In genomic region chr16:35139416-35139815, GRCm38 (mm10) we compare ENCODE assay signal across 20 mouse cellular contexts. TPM values are rescaled to one million over a fixed set of nuclear protein-coding genes. Genes with fewer than 3 reads are reported as not detected.
DNase-seq lines count a peak whose midpoint lies in the region; ATAC-seq and TF ChIP-seq lines count a peak whose summit lies in the region.
"Had no signal": no experiment of that assay in that cellular context is flagged by ENCODE, and none has a peak within 500 bp of the region (broad histone marks: within the 10 kb centered on the region; RNA-seq: fewer than 3 reads in every experiment).

No protein-coding gene starts in this region.

- no peak overlapping the region for H3K27ac ChIP-seq in gastrocnemius, adult 2 months
- no peak overlapping the region for H3K27ac ChIP-seq in liver, postnatal 0 days (ENCODE audit: low read depth)
- no peak overlapping the region for H3K27ac ChIP-seq in liver, embryonic 11.5 days (ENCODE audit: low read depth, low read length)
- no peak overlapping the region for H3K27ac ChIP-seq in forebrain, embryonic 14.5 days (ENCODE audit: low read depth, low read length)
- no peak overlapping the region for H3K27ac ChIP-seq in intestine, embryonic 15.5 days
- H3K27ac ChIP-seq: liver, embryonic 13.5 days had no signal

- no peaks in the 10 kb centered on the region for H3K27me3 ChIP-seq in liver, postnatal 0 days (ENCODE audit: insufficient read depth, low read length)
- H3K27me3 ChIP-seq in liver, embryonic 11.5 days (replicated peaks; ENCODE audit: control insufficient read depth, insufficient read depth, low read length) = no peaks in the 10 kb centered on the region
- no peaks in the 10 kb centered on the region for H3K27me3 ChIP-seq in forebrain, embryonic 14.5 days (replicated peaks; ENCODE audit: control insufficient read depth, insufficient read depth, low read length)
- H3K27me3 ChIP-seq in intestine, embryonic 15.5 days (replicated peaks) = no peaks in the 10 kb centered on the region
- H3K27me3 ChIP-seq: embryonic facial prominence, embryonic 13.5 days; liver, embryonic 13.5 days had no signal

- WGBS in liver, postnatal 0 days (ENCODE audit: insufficient replicate concordance) = 72% methylated on average over 6 of the region's 6 CpGs
- WGBS in liver, embryonic 11.5 days = 81% methylated on average over 6 of the region's 6 CpGs
- WGBS in forebrain, embryonic 14.5 days = 17% methylated on average over 6 of the region's 6 CpGs
- 76% methylated on average over 6 of the region's 6 CpGs for WGBS in intestine, embryonic 15.5 days

- TF ChIP-seq CTCF in gastrocnemius, adult 2 months (IDR thresholded peaks at IDR 0.05) = no peak
- no peak for TF ChIP-seq CTCF in liver, postnatal 0 days (IDR thresholded peaks at IDR 0.05; ENCODE audit: low read depth)
- no peak for TF ChIP-seq CTCF in brain, embryonic 14.5 days (IDR thresholded peaks at IDR 0.05; ENCODE audit: borderline replicate concordance, extremely low read depth, insufficient read depth, insufficient read length)

- H3K4me3 ChIP-seq in gastrocnemius, adult 2 months = peak overlapping the region; percentile 35; the same call in 1 of the 2 replicates
- no peak overlapping the region for H3K4me3 ChIP-seq in liver, postnatal 0 days (ENCODE audit: low read depth, low read length)
- H3K4me3 ChIP-seq in liver, embryonic 11.5 days (ENCODE audit: low read depth, low read length) = no peak overlapping the region
- H3K4me3 ChIP-seq in forebrain, embryonic 14.5 days (ENCODE audit: low read depth, low read length) = no peak overlapping the region
- no peak overlapping the region for H3K4me3 ChIP-seq in intestine, embryonic 15.5 days (replicated peaks)
- H3K4me3 ChIP-seq: embryonic facial prominence, embryonic 13.5 days; erythroblast, embryonic 14.5 days; liver, embryonic 13.5 days had no signal

- peak overlapping the region; percentile 22 for H3K4me2 ChIP-seq in liver, postnatal 0 days (ENCODE audit: low read depth, low read length)
- H3K4me2 ChIP-seq in liver, embryonic 11.5 days = no peak overlapping the region
- H3K4me2 ChIP-seq in forebrain, embryonic 14.5 days (ENCODE audit: low read length) = no peak overlapping the region
- no peak overlapping the region for H3K4me2 ChIP-seq in intestine, embryonic 15.5 days (replicated peaks)
- H3K4me2 ChIP-seq: liver, embryonic 13.5 days had no signal

- DNase-seq in gastrocnemius, adult 2 months = no peak
- no peak for DNase-seq in gastrocnemius, postnatal 36 days
- no peak for DNase-seq in liver, postnatal 0 days
- no peak for DNase-seq in liver, embryonic 11.5 days (ENCODE audit: low spot score)
- peak; percentile 76 for DNase-seq in brain, embryonic 14.5 days (ENCODE audit: low read depth)
- peak; percentile 65 for DNase-seq in forebrain, embryonic 14.5 days (ENCODE audit: low spot score)
- no peak for DNase-seq in adrenal gland, adult (ENCODE audit: inconsistent age in 2 of 2, low spot score in 1 of 2)
- DNase-seq: B cell, adult 2 months; kidney, adult 8-10 months; kidney, postnatal 10 days; liver, embryonic 13.5 days; lung, embryonic 14.5 days; right cerebral cortex, postnatal 25 days; thymus, postnatal 14 days had no signal

- no peaks in the 10 kb centered on the region for H3K4me1 ChIP-seq in liver, postnatal 0 days (ENCODE audit: insufficient read depth)
- H3K4me1 ChIP-seq in liver, embryonic 11.5 days (replicated peaks; ENCODE audit: control insufficient read depth, insufficient read depth, low read length) = no peaks in the 10 kb centered on the region
- peaks cover 17% of the 10 kb centered on the region for H3K4me1 ChIP-seq in forebrain, embryonic 14.5 days (ENCODE audit: control insufficient read depth, insufficient read depth, low read length)
- H3K4me1 ChIP-seq in intestine, embryonic 15.5 days (replicated peaks) = peaks cover 5% of the 10 kb centered on the region; the same call in 1 of the 2 replicates

- H3K9me3 ChIP-seq in liver, postnatal 0 days (ENCODE audit: low read length) = no peaks in the 10 kb centered on the region
- H3K9me3 ChIP-seq in liver, embryonic 11.5 days (ENCODE audit: control insufficient read depth, low read length) = no peaks in the 10 kb centered on the region
- no peaks in the 10 kb centered on the region for H3K9me3 ChIP-seq in forebrain, embryonic 14.5 days (replicated peaks; ENCODE audit: control insufficient read depth, low read length)
- H3K9me3 ChIP-seq in intestine, embryonic 15.5 days = no peaks in the 10 kb centered on the region
- H3K9me3 ChIP-seq: embryonic facial prominence, embryonic 13.5 days; liver, embryonic 13.5 days had no signal

- no peak for TF ChIP-seq POLR2A in brain, embryonic 14.5 days (IDR thresholded peaks at IDR 0.05; ENCODE audit: borderline replicate concordance, extremely low read depth, insufficient read depth, insufficient read length, poor library complexity, severe bottlenecking)

- H3K9ac ChIP-seq in liver, postnatal 0 days (replicated peaks) = no peak overlapping the region
- H3K9ac ChIP-seq in liver, embryonic 11.5 days (ENCODE audit: low read depth, low read length) = no peak overlapping the region
- no peak overlapping the region for H3K9ac ChIP-seq in forebrain, embryonic 14.5 days (ENCODE audit: low read length)
- no peak overlapping the region for H3K9ac ChIP-seq in intestine, embryonic 15.5 days
- H3K9ac ChIP-seq: embryonic facial prominence, embryonic 13.5 days; liver, embryonic 13.5 days; lung, embryonic 14.5 days had no signal

- no peak for TF ChIP-seq EP300 in liver, postnatal 0 days (IDR thresholded peaks at IDR 0.05; ENCODE audit: low read depth)

- no peak for ATAC-seq in liver, postnatal 0 days
- no peak for ATAC-seq in liver, embryonic 11.5 days (replicated peaks; ENCODE audit: low FRiP score)
- ATAC-seq in forebrain, embryonic 14.5 days = peak; percentile 65; the same call in 1 of the 2 replicates
- ATAC-seq in intestine, embryonic 15.5 days = no peak
- ATAC-seq: activated CD4-positive, CD25-positive, alpha-beta regulatory T cell, adult 4 months had no signal

- H3K36me3 ChIP-seq in liver, postnatal 0 days (replicated peaks; ENCODE audit: insufficient read depth, low read length) = no peaks in the 10 kb centered on the region
- no peaks in the 10 kb centered on the region for H3K36me3 ChIP-seq in liver, embryonic 11.5 days (ENCODE audit: control insufficient read depth, insufficient read depth, low read length)
- H3K36me3 ChIP-seq in forebrain, embryonic 14.5 days (ENCODE audit: control insufficient read depth, insufficient read depth, low read length) = no peaks in the 10 kb centered on the region
- H3K36me3 ChIP-seq in intestine, embryonic 15.5 days = no peaks in the 10 kb centered on the region
- H3K36me3 ChIP-seq: embryonic facial prominence, embryonic 13.5 days; liver, embryonic 13.5 days had no signal

- intact Hi-C loops in gastrocnemius, adult 2 months (cut with DNase I) = no loop called here
- intact Hi-C loops in gastrocnemius, postnatal 36 days (cut with DNase I) = no loop called here

RNA-seq across cellular contexts. Expression of gene Adcy5, which starts 15.3 kb away (rescaled TPM):
- 1 to 10 TPM; 1.6 to 1.8 TPM for total RNA-seq in gastrocnemius, adult 2 months (2021)
- total RNA-seq in gastrocnemius, postnatal 36 days (2021) = 1 to 10 TPM; 1.8 to 1.9 TPM
- polyA plus RNA-seq in liver, postnatal 0 days (2015; fragmentation: Nextera tagmentation; extraction: Ambion mirVana) = 0.28 and 0.39 TPM in 2 replicates
- polyA plus RNA-seq in liver, embryonic 11.5 days (2014; fragmentation: Nextera tagmentation; extraction: Ambion mirVana) = 0.48 and 0.52 TPM in 2 replicates
- polyA plus RNA-seq in brain, embryonic 14.5 days (2012; rRNA removed) = 25.5 and 36.2 TPM in 2 replicates
- polyA plus RNA-seq in forebrain, embryonic 14.5 days (2014; fragmentation: Nextera tagmentation; extraction: Ambion mirVana) = 4.4 and 5.4 TPM in 2 replicates
- 2.0 and 2.8 TPM in 2 replicates for polyA plus RNA-seq in intestine, embryonic 15.5 days (2015; fragmentation: Nextera tagmentation; extraction: Ambion mirVana)
- total RNA-seq: granulocyte monocyte progenitor cell, adult 5-6 weeks; hematopoietic stem cell, adult 5-6 weeks had no signal
- polyA plus RNA-seq: erythroblast, embryonic 14.5 days had no signal

Comparison
In these comparisons a context has a peak if more than half of its experiments do, and no peak if none do; other contexts are left out.
1. DNase-seq: peak in brain, embryonic 14.5 days (single experiment) and forebrain, embryonic 14.5 days (single experiment); none in gastrocnemius, adult 2 months (single experiment), gastrocnemius, postnatal 36 days (0 of 2), liver, postnatal 0 days (single experiment), liver, embryonic 11.5 days (single experiment) and adrenal gland, adult (0 of 2).